8 mouse cellular contexts compared by ENCODE assay signal in the genomic region with DNA sequence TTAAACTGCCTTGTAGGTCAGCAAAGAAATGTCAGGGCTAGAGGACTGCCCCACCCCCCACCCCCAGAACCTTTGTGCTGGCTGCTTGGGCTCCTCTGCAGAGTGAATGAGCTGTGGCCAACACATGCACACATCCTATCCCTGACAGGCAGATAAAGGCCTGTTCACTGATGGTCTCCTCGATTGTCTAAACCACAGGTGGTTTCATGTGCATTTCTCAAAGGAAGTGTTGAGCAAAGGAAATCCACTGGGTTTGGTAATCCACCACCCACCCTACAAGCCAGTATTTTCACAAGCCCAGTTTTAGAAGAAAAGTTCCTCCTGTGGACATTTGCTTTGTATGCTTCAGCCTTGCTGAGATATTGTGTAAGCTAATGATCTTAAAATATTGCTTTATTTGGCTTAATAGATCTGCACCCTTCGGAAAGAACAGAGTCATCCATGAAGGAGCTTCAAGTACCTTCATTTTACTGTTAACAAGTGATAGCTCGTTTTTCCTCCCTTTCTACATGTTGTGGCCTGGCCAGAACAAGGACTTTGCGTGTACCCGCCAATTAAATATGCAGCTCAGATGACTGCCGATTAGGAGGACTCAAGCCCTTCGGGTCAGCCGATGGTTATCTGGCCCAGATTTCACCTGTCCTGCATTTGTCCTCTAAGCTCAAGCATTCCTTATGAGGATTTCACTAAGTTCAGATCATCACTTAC. TPM values are rescaled to one million over a fixed set of nuclear protein-coding genes. Genes with fewer than 3 reads are reported as not detected.
DNase-seq lines count a peak whose midpoint lies in the region; ATAC-seq and TF ChIP-seq lines count a peak whose summit lies in the region.

No protein-coding gene starts in this region.

- ATAC-seq in liver, embryonic 15.5 days (ENCODE audit: insufficient read depth): peak; percentile 43; the same call in 1 of the 2 replicates

- no peak overlapping the region for H3K9ac ChIP-seq in heart, adult 2 months (ENCODE audit: low read depth, low read length)
- H3K9ac ChIP-seq in liver, embryonic 15.5 days: no peak overlapping the region

- intact Hi-C loops in heart, adult 2 months (cut with DNase I): loop anchor here (10.0 kb wide), 3 partner anchors 51 to 171 kb away; no protein-coding TSS in a partner anchor
- intact Hi-C loops in gastrocnemius, postnatal 36 days (cut with DNase I): loop anchor here (10.0 kb wide), 1 partner anchor 101 kb away; no protein-coding TSS in a partner anchor

- no peak overlapping the region for H3K4me2 ChIP-seq in liver, embryonic 15.5 days

- 37% methylated on average over 8 of the region's 8 CpGs for WGBS in heart, adult 2 months
- WGBS in heart, embryonic 10.5 days: 64% methylated on average over 8 of the region's 8 CpGs
- WGBS in liver, embryonic 15.5 days (ENCODE audit: insufficient replicate concordance): 25% methylated on average over 8 of the region's 8 CpGs

- H3K79me2 ChIP-seq in heart, adult 2 months (replicated peaks; ENCODE audit: control insufficient read depth, insufficient read depth, low read length): no peaks in the 10 kb centered on the region

- peaks cover 8% of the 10 kb centered on the region for H3K36me3 ChIP-seq in heart, adult 2 months (ENCODE audit: control insufficient read depth, insufficient read depth, low read length)
- peaks cover 3% of the 10 kb centered on the region; the same call in 1 of the 2 replicates for H3K36me3 ChIP-seq in heart, embryonic 10.5 days
- no peaks in the 10 kb centered on the region for H3K36me3 ChIP-seq in liver, embryonic 15.5 days (replicated peaks)
- peaks cover 13% of the 10 kb centered on the region; the same call in 1 of the 2 replicates for H3K36me3 ChIP-seq in splenic B cell, adult 2 months (ENCODE audit: control insufficient read depth, insufficient read depth, low read length, poor library complexity, severe bottlenecking)

- H3K4me3 ChIP-seq in heart, adult 2 months: peak overlapping the region; percentile 19; the same call in 1 of the 2 replicates
- H3K4me3 ChIP-seq in heart, embryonic 10.5 days: no peak overlapping the region
- H3K4me3 ChIP-seq in liver, embryonic 15.5 days (replicated peaks): no peak overlapping the region

- TF ChIP-seq CTCF in heart, adult 2 months (IDR thresholded peaks at IDR 0.05): no peak

- TF ChIP-seq POLR2A in heart, adult 2 months (IDR thresholded peaks at IDR 0.05; ENCODE audit: insufficient read depth, low read depth, low read length): peak; percentile 11; the same call in 1 of the 2 replicates

- H3K27ac ChIP-seq in heart, adult 2 months: peak overlapping the region; percentile 10
- no peak overlapping the region for H3K27ac ChIP-seq in heart, embryonic 10.5 days
- H3K27ac ChIP-seq in liver, embryonic 15.5 days (replicated peaks): no peak overlapping the region

- DNase-seq in heart, adult 2 months: no peak
- no peak for DNase-seq in heart, embryonic 10.5 days (ENCODE audit: low spot score)
- DNase-seq in urinary bladder, postnatal 36 days (ENCODE audit: low spot score in 2 of 2): peak; percentile 43 to 52
- DNase-seq in urinary bladder, postnatal 10 days (ENCODE audit: low spot score): no peak
- DNase-seq in splenic B cell, adult 2 months (ENCODE audit: low read depth, low spot score): peak; percentile 60
- DNase-seq in ovary, adult 18-20 months (ENCODE audit: low spot score): no peak
- DNase-seq in gastrocnemius, postnatal 36 days: no peak

- peaks cover 3% of the 10 kb centered on the region for H3K4me1 ChIP-seq in heart, adult 2 months (ENCODE audit: control insufficient read depth, insufficient read depth, low read length)
- H3K4me1 ChIP-seq in heart, embryonic 10.5 days: 0 out of 2 replicates have a peak, but pooled peaks cover 5% of the 10 kb centered on the region
- 0 out of 2 replicates have a peak, but pooled peaks cover 4% of the 10 kb centered on the region for H3K4me1 ChIP-seq in liver, embryonic 15.5 days (replicated peaks)

- no peaks in the 10 kb centered on the region for H3K27me3 ChIP-seq in heart, adult 2 months (ENCODE audit: control insufficient read depth, insufficient read depth, low read length)
- peaks cover 22% of the 10 kb centered on the region; the same call in 1 of the 2 replicates for H3K27me3 ChIP-seq in heart, embryonic 10.5 days (ENCODE audit: insufficient read depth, poor library complexity, severe bottlenecking)
- peaks cover 22% of the 10 kb centered on the region for H3K27me3 ChIP-seq in liver, embryonic 15.5 days
- H3K27me3 ChIP-seq in splenic B cell, adult 2 months (ENCODE audit: control insufficient read depth, insufficient read depth, low read length, poor library complexity, severe bottlenecking): no peaks in the 10 kb centered on the region

- 0 out of 2 replicates have a peak, but pooled peaks have one; percentile 14 for TF ChIP-seq EP300 in heart, adult 2 months (IDR thresholded peaks at IDR 0.05; ENCODE audit: insufficient read depth, low read depth, low read length)

- H3K9me3 ChIP-seq in heart, embryonic 10.5 days: no peaks in the 10 kb centered on the region
- no peaks in the 10 kb centered on the region for H3K9me3 ChIP-seq in liver, embryonic 15.5 days (replicated peaks)

RNA-seq across cellular contexts. Expression of a gene that starts 3.1 kb away (rescaled TPM):
- 100 to 1,000 TPM; 435 to 610 TPM for total RNA-seq in heart, adult 2 months (2021)
- polyA plus RNA-seq in heart, adult 2 months (2012; rRNA removed): 211 and 313 TPM in 2 replicates
- polyA plus RNA-seq in heart, embryonic 10.5 days (2016; fragmentation: Nextera tagmentation; extraction: Ambion mirVana): 1,947 and 1,991 TPM in 2 replicates
- polyA plus RNA-seq in liver, embryonic 15.5 days (2015; fragmentation: Nextera tagmentation; extraction: Ambion mirVana): 972 and 1,248 TPM in 2 replicates
- total RNA-seq in gastrocnemius, postnatal 36 days (2021): 100 to 1,000 TPM; 162 to 173 TPM

RNA-seq across cellular contexts. Expression of a gene that starts 58.2 kb away (rescaled TPM):
- 1 to 10 TPM; 1.3 to 1.9 TPM for total RNA-seq in heart, adult 2 months (2021)
- 0.59 and 1.2 TPM in 2 replicates for polyA plus RNA-seq in heart, adult 2 months (2012; rRNA removed)
- 0.08 TPM in 1 of 2 replicates, not detected in the other for polyA plus RNA-seq in heart, embryonic 10.5 days (2016; fragmentation: Nextera tagmentation; extraction: Ambion mirVana)
- 0.74 and 0.86 TPM in 2 replicates for polyA plus RNA-seq in liver, embryonic 15.5 days (2015; fragmentation: Nextera tagmentation; extraction: Ambion mirVana)
- total RNA-seq in gastrocnemius, postnatal 36 days (2021): under 1 TPM; 0.47 to 0.54 TPM

Comparison
In these comparisons a context has a peak if more than half of its experiments do, and no peak if none do; other contexts are left out.
1. DNase-seq: peak in urinary bladder, postnatal 36 days (2 of 2) and splenic B cell, adult 2 months (single experiment); none in heart, adult 2 months (0 of 2), heart, embryonic 10.5 days (single experiment), urinary bladder, postnatal 10 days (single experiment), ovary, adult 18-20 months (single experiment) and gastrocnemius, postnatal 36 days (0 of 2).